Mouse (Mus musculus) embryonic facial prominence, embryonic 13.5 days (tissue): ENCODE measurements around the gene Ddx23. TPM values are rescaled to one million over a fixed set of nuclear protein-coding genes. Genes with fewer than 3 reads are reported as not detected.

Experiments used
- ATAC-seq: fragments of 200-750 bp; cut with Nextera tagmentation; 2 replicates; pipeline ENCODE4 v1.8.0; 2017; ENCODE audit warnings: low read depth; ENCODE audit not compliant: insufficient number of reproducible peaks, insufficient read depth, low FRiP score, low TSS enrichment
- H3K27ac ChIP-seq: fragments of 300-500 bp; sonication (generic); 2 replicates; pipeline ENCODE4 v1.5.1; 2015; ENCODE audit warnings: moderate library complexity, mild to moderate bottlenecking, inconsistent platforms
- H3K27me3 ChIP-seq: fragments of 300-500 bp; sonication (generic); 2 replicates; pipeline ENCODE4 v1.6.1; 2015; ENCODE audit warnings: mild to moderate bottlenecking, inconsistent platforms
- H3K36me3 ChIP-seq: fragments of 300-500 bp; sonication (generic); 2 replicates; pipeline ENCODE4 v1.6.1; 2015; ENCODE audit warnings: mild to moderate bottlenecking, inconsistent platforms
- H3K4me1 ChIP-seq: fragments of 300-500 bp; sonication (generic); 2 replicates; pipeline ENCODE4 v1.6.1; 2015; ENCODE audit warnings: inconsistent platforms
- H3K4me2 ChIP-seq: fragments of 300-500 bp; sonication (generic); 2 replicates; pipeline ENCODE4 v1.6.1; 2015; ENCODE audit warnings: moderate library complexity, mild to moderate bottlenecking, inconsistent platforms
- H3K4me3 ChIP-seq: fragments of 300-500 bp; sonication (generic); 2 replicates; pipeline ENCODE4 v1.5.1; 2015; ENCODE audit warnings: mild to moderate bottlenecking, inconsistent platforms
- H3K9ac ChIP-seq: fragments of 300-500 bp; sonication (generic); 2 replicates; pipeline ENCODE4 v1.6.1; 2015; ENCODE audit warnings: mild to moderate bottlenecking, inconsistent platforms
- H3K9me3 ChIP-seq: fragments of 300-500 bp; sonication (generic); 2 replicates; pipeline ENCODE4 v1.6.1; 2016; ENCODE audit warnings: inconsistent platforms
- WGBS: fragments of 180-500 bp; shearing (Covaris S2); methylation state at CpG from one replicate; pipeline ENCODE4 v1.1.7; 2015; ENCODE audit warnings: mixed read lengths; 5-methylcytosine and 5-hydroxymethylcytosine counted together
- polyA plus RNA-seq: library from polyadenylated mRNA; unstranded; fragments of >200 nt; fragmentation: Nextera tagmentation; extraction: Ambion mirVana; gene quantifications from 2 replicates; pipeline ENCODE4 v1.2.1, GENCODE M21; 2015

Gene Ddx23
- polyA plus RNA-seq, 1 experiment from 2014 or later: 34.5 TPM

GRCm38 (mm10) chr15:98629464-98629863 is 33.2 kb downstream of the Ddx23 start:
- H3K4me1 ChIP-seq: peaks cover 61% of the 10 kb centered on the region
- no peak for ATAC-seq

GRCm38 (mm10) chr15:98628589-98629254 is 34.0 kb downstream of the Ddx23 start:
- Histone ChIP-seq H3K27me3 (peaks cover 46% of the 10 kb centered on the region), H3K4me2 (peak overlapping the region; percentile 47), H3K36me3 (no peaks in the 10 kb centered on the region), H3K4me1 (peaks cover 55% of the 10 kb centered on the region), H3K4me3 (peak overlapping the region; percentile 14), H3K9me3 (no peaks in the 10 kb centered on the region), H3K9ac (peak overlapping the region; percentile 58), H3K27ac (0 out of 2 replicates have a peak overlapping the region, but pooled peaks have one; percentile 1)
- 10% methylated on average over 20 of the region's 20 CpGs for WGBS
- ATAC-seq: no peak

More at GRCm38 (mm10) chr15:98629464-98629863, 33.2 kb downstream of the Ddx23 start:
- Histone ChIP-seq H3K4me3 (no peak overlapping the region), H3K27ac (no peak overlapping the region), H3K9me3 (no peaks in the 10 kb centered on the region), H3K27me3 (peaks cover 46% of the 10 kb centered on the region), H3K4me2 (no peak overlapping the region), H3K9ac (no peak overlapping the region), H3K36me3 (no peaks in the 10 kb centered on the region)
- WGBS: 58% methylated on average over 6 of the region's 6 CpGs

- 66% methylated on average over 7 of the region's 7 CpGs for WGBS
- H3K9me3 ChIP-seq: no peaks in the 10 kb centered on the region
- H3K4me3 ChIP-seq: no peak overlapping the region
- no peak overlapping the region for H3K9ac ChIP-seq
- H3K36me3 ChIP-seq: no peaks in the 10 kb centered on the region
- peaks cover 44% of the 10 kb centered on the region for H3K4me1 ChIP-seq
- no peak overlapping the region for H3K27ac ChIP-seq
- no peak overlapping the region for H3K4me2 ChIP-seq
- H3K27me3 ChIP-seq: peaks cover 36% of the 10 kb centered on the region
- ATAC-seq: no peak
Observed at GRCm38 (mm10) chr15:98626487-98627212, 36.0 kb downstream of the Ddx23 start.

- WGBS: 18% methylated on average over 8 of the region's 8 CpGs
- H3K4me3 ChIP-seq: no peak overlapping the region
- peaks cover 38% of the 10 kb centered on the region for H3K4me1 ChIP-seq
- H3K36me3 ChIP-seq: no peaks in the 10 kb centered on the region
- H3K27ac ChIP-seq: no peak overlapping the region
- no peak overlapping the region for H3K4me2 ChIP-seq
- no peak for ATAC-seq
- peaks cover 30% of the 10 kb centered on the region for H3K27me3 ChIP-seq
- H3K9me3 ChIP-seq: no peaks in the 10 kb centered on the region
- no peak overlapping the region for H3K9ac ChIP-seq
Observed at GRCm38 (mm10) chr15:98626078-98626477, 36.6 kb downstream of the Ddx23 start.

GRCm38 (mm10) chr15:98623361-98623821 is 39.3 kb downstream of the Ddx23 start:
- no peak overlapping the region for H3K9ac ChIP-seq
- WGBS: 49% methylated on average over 5 of the region's 5 CpGs

GRCm38 (mm10) chr15:98622721-98623120 is 40.0 kb downstream of the Ddx23 start:
- Histone ChIP-seq H3K4me2 (no peak overlapping the region; the same call in 1 of the 2 replicates), H3K27me3 (no peaks in the 10 kb centered on the region), H3K4me3 (no peak overlapping the region), H3K9ac (no peak overlapping the region), H3K4me1 (peaks cover 15% of the 10 kb centered on the region), H3K9me3 (no peaks in the 10 kb centered on the region), H3K36me3 (no peaks in the 10 kb centered on the region), H3K27ac (no peak overlapping the region)
- no peak for ATAC-seq
- 19% methylated on average over 6 of the region's 6 CpGs for WGBS

More at GRCm38 (mm10) chr15:98623361-98623821, 39.3 kb downstream of the Ddx23 start:
- Histone ChIP-seq H3K27me3 (peaks cover 5% of the 10 kb centered on the region; the same call in 1 of the 2 replicates), H3K36me3 (no peaks in the 10 kb centered on the region), H3K27ac (no peak overlapping the region), H3K4me2 (no peak overlapping the region), H3K4me3 (no peak overlapping the region), H3K9me3 (no peaks in the 10 kb centered on the region), H3K4me1 (peaks cover 16% of the 10 kb centered on the region)
- no peak for ATAC-seq

- Histone ChIP-seq H3K9ac (no peak overlapping the region), H3K36me3 (no peaks in the 10 kb centered on the region), H3K27ac (no peak overlapping the region), H3K4me2 (peak overlapping the region; percentile 20; the same call in 1 of the 2 replicates), H3K4me1 (peaks cover 15% of the 10 kb centered on the region), H3K27me3 (no peaks in the 10 kb centered on the region), H3K9me3 (no peaks in the 10 kb centered on the region), H3K4me3 (no peak overlapping the region)
- ATAC-seq: no peak
- 9% methylated on average over 7 of the region's 7 CpGs for WGBS
Observed at GRCm38 (mm10) chr15:98622199-98622598, 40.5 kb downstream of the Ddx23 start.

- H3K4me2 ChIP-seq: peak overlapping the region; percentile 46
- no peaks in the 10 kb centered on the region for H3K9me3 ChIP-seq
- peaks cover 7% of the 10 kb centered on the region; the same call in 1 of the 2 replicates for H3K27me3 ChIP-seq
- no peak overlapping the region; the same call in 1 of the 2 replicates for H3K4me3 ChIP-seq
- ATAC-seq: no peak
- under 1% methylated on average over 12 of the region's 12 CpGs for WGBS
- H3K4me1 ChIP-seq: peaks cover 19% of the 10 kb centered on the region
- no peaks in the 10 kb centered on the region for H3K36me3 ChIP-seq
- 0 out of 2 replicates have a peak overlapping the region, but pooled peaks have one; percentile 46 for H3K9ac ChIP-seq
- no peak overlapping the region for H3K27ac ChIP-seq
Observed at GRCm38 (mm10) chr15:98617176-98617537, 45.5 kb downstream of the Ddx23 start.

- Histone ChIP-seq H3K27ac (no peak overlapping the region), H3K9me3 (no peaks in the 10 kb centered on the region), H3K36me3 (no peaks in the 10 kb centered on the region), H3K27me3 (peaks cover 7% of the 10 kb centered on the region; the same call in 1 of the 2 replicates), H3K4me3 (no peak overlapping the region; the same call in 1 of the 2 replicates), H3K9ac (0 out of 2 replicates have a peak overlapping the region, but pooled peaks have one; percentile 46), H3K4me1 (peaks cover 18% of the 10 kb centered on the region), H3K4me2 (peak overlapping the region; percentile 46)
- ATAC-seq: no peak
- WGBS: 33% methylated on average over 20 of the region's 20 CpGs
Observed at GRCm38 (mm10) chr15:98616362-98617175, 46.1 kb downstream of the Ddx23 start.

- H3K27ac ChIP-seq: no peak overlapping the region
- no peaks in the 10 kb centered on the region for H3K9me3 ChIP-seq
- H3K27me3 ChIP-seq: peaks cover 7% of the 10 kb centered on the region; the same call in 1 of the 2 replicates
- H3K4me1 ChIP-seq: peaks cover 18% of the 10 kb centered on the region
- no peak for ATAC-seq
- 62% methylated on average over 6 of the region's 6 CpGs for WGBS
- H3K4me3 ChIP-seq: no peak overlapping the region
- no peaks in the 10 kb centered on the region for H3K36me3 ChIP-seq
- no peak overlapping the region for H3K4me2 ChIP-seq
- H3K9ac ChIP-seq: no peak overlapping the region
Observed at GRCm38 (mm10) chr15:98615751-98616150, 46.9 kb downstream of the Ddx23 start.

- no peak for ATAC-seq
- Histone ChIP-seq H3K4me3 (no peak overlapping the region), H3K27me3 (peaks cover 7% of the 10 kb centered on the region; the same call in 1 of the 2 replicates), H3K9me3 (no peaks in the 10 kb centered on the region), H3K4me1 (peaks cover 22% of the 10 kb centered on the region), H3K36me3 (no peaks in the 10 kb centered on the region), H3K4me2 (no peak overlapping the region), H3K9ac (peak overlapping the region; percentile 32; the same call in 1 of the 2 replicates), H3K27ac (0 out of 2 replicates have a peak overlapping the region, but pooled peaks have one; percentile 60)
- 36% methylated on average over 6 of the region's 6 CpGs for WGBS
Observed at GRCm38 (mm10) chr15:98614971-98615370, 47.7 kb downstream of the Ddx23 start.
